Mouse (Mus musculus) heart, embryonic 14.5 days (tissue): ENCODE data around the gene Kcnh2. TPM values are rescaled to one million over a fixed set of nuclear protein-coding genes. Genes with fewer than 3 reads are reported as not detected.

ENCODE experiments used
- ATAC-seq: fragments of 200-750 bp; cut with Nextera tagmentation; 2 replicates; pipeline ENCODE4 v1.8.0; 2017; ENCODE audit warnings: low read depth, moderate TSS enrichment; ENCODE audit not compliant: insufficient number of reproducible peaks, insufficient read depth, low FRiP score
- H3K27ac ChIP-seq, 2 experiments: fragments of 200-500 bp in 1 of 2; fragments of 300-500 bp in 1 of 2; sonication (generic) in 1 of 2; replicated peaks in 1 of 2; 2 replicates each; pipeline ENCODE4 v1.5.1; 2012 to 2014; ENCODE audit warnings: low read depth in 2 of 2, low read length in 2 of 2, control low read depth in 1 of 2, mild to moderate bottlenecking in 1 of 2, mixed read lengths in 1 of 2; ENCODE audit not compliant: control insufficient read depth in 1 of 2, insufficient read depth in 1 of 2
- H3K27me3 ChIP-seq: fragments of 300-500 bp; sonication (generic); 2 replicates; pipeline ENCODE4 v1.6.1; 2014; ENCODE audit warnings: mild to moderate bottlenecking, low read length, control low read depth; ENCODE audit not compliant: control insufficient read depth, insufficient read depth
- H3K36me3 ChIP-seq: fragments of 300-500 bp; sonication (generic); 2 replicates; pipeline ENCODE4 v1.6.1; 2014; ENCODE audit warnings: mild to moderate bottlenecking, control low read depth, low read length, mixed read lengths; ENCODE audit not compliant: control insufficient read depth, insufficient read depth
- H3K4me1 ChIP-seq, 2 experiments: fragments of 200-500 bp in 1 of 2; fragments of 300-500 bp in 1 of 2; sonication (generic) in 1 of 2; 2 replicates each; pipeline ENCODE4 v1.6.1; 2012 to 2014; ENCODE audit warnings: low read length in 2 of 2, control low read depth in 1 of 2, mixed read lengths in 1 of 2; ENCODE audit not compliant: control insufficient read depth in 2 of 2, insufficient read depth in 2 of 2
- H3K4me2 ChIP-seq: fragments of 300-500 bp; sonication (generic); 2 replicates; pipeline ENCODE4 v1.6.1; 2014; ENCODE audit warnings: mild to moderate bottlenecking, low read length
- H3K4me3 ChIP-seq, 2 experiments: fragments of 200-500 bp in 1 of 2; fragments of 300-500 bp in 1 of 2; sonication (generic) in 1 of 2; 2 replicates each; pipeline ENCODE4 v1.5.1; 2012 to 2014; ENCODE audit warnings: low read length in 2 of 2, mild to moderate bottlenecking in 2 of 2, control low read depth in 1 of 2, low read depth in 1 of 2, moderate library complexity in 1 of 2; ENCODE audit not compliant: control insufficient read depth in 1 of 2, insufficient read depth in 1 of 2
- H3K9ac ChIP-seq: fragments of 300-500 bp; sonication (generic); 2 replicates; pipeline ENCODE4 v1.6.1; 2014; ENCODE audit warnings: mild to moderate bottlenecking, low read length
- H3K9me3 ChIP-seq: fragments of 300-500 bp; sonication (generic); 2 replicates; pipeline ENCODE4 v1.6.1; 2016; ENCODE audit warnings: low read length, control low read depth; ENCODE audit not compliant: control insufficient read depth
- whole genome bisulfite sequencing: fragments of 180-500 bp; shearing (Covaris S2); extraction: QIAGEN DNeasy Blood & Tissue Kit; methylation state at CpG from one replicate; pipeline ENCODE4 v1.1.7; 2014; 5-methylcytosine and 5-hydroxymethylcytosine counted together
- polyA plus RNA-seq: library from polyadenylated mRNA; unstranded; fragments of >200 nt; fragmentation: Nextera tagmentation; extraction: Ambion mirVana; gene quantifications from 2 replicates; pipeline ENCODE4 v1.2.1, GENCODE M21; 2014

Gene Kcnh2
- polyA plus RNA-seq, 1 experiment from 2014 or later: 32.9 TPM

GRCm38 (mm10) chr5:24270941-24271340 is 80.5 kb downstream of the Kcnh2 start:
- peaks cover 14% of the 10 kb centered on the region in 2 experiments; a peak in 3 of 4 replicates for H3K4me1 ChIP-seq
- WGBS: 74% methylated on average over 4 of the region's 4 CpGs
- no peak overlapping the region for H3K4me3 ChIP-seq
- no peak for ATAC-seq
- H3K4me2 ChIP-seq: no peak overlapping the region
- no peaks in the 10 kb centered on the region for H3K27me3 ChIP-seq
- H3K9ac ChIP-seq: no peak overlapping the region
- H3K9me3 ChIP-seq: no peaks in the 10 kb centered on the region
- no peak overlapping the region for H3K27ac ChIP-seq
- no peaks in the 10 kb centered on the region for H3K36me3 ChIP-seq

Other genes starting within 250 kb of the Kcnh2 start
- 15.2 and 17.1 TPM in 2 replicates for gene Nupl2, start 186.6 kb downstream of the Kcnh2 start, polyA plus RNA-seq
- gene Nos3, start 13.2 kb upstream of the Kcnh2 start, polyA plus RNA-seq: 27.7 and 28.2 TPM in 2 replicates
- 1.0 and 1.5 TPM in 2 replicates for gene Atg9b, start 40.5 kb upstream of the Kcnh2 start, polyA plus RNA-seq
- 52.7 and 56.1 TPM in 2 replicates for gene Abcb8, start 42.1 kb upstream of the Kcnh2 start, polyA plus RNA-seq
- gene Asic3, start 61.8 kb upstream of the Kcnh2 start, polyA plus RNA-seq: 0.12 TPM in 1 of 2 replicates, not detected in the other
- gene Cdk5, start 71.9 kb upstream of the Kcnh2 start, polyA plus RNA-seq: 28.6 and 31.0 TPM in 2 replicates
- 18.7 and 20.4 TPM in 2 replicates for gene Slc4a2, start 72.2 kb upstream of the Kcnh2 start, polyA plus RNA-seq
- gene Fastk, start 93.7 kb upstream of the Kcnh2 start, polyA plus RNA-seq: 157 and 181 TPM in 2 replicates
- 18.3 and 20.5 TPM in 2 replicates for gene Tmub1, start 96.2 kb upstream of the Kcnh2 start, polyA plus RNA-seq
- gene Agap3, start 100.6 kb upstream of the Kcnh2 start, polyA plus RNA-seq: 36.7 and 38.7 TPM in 2 replicates
- 0.05 and 0.07 TPM in 2 replicates for gene Gbx1, start 175.6 kb upstream of the Kcnh2 start, polyA plus RNA-seq
- gene Asb10, start 189.4 kb upstream of the Kcnh2 start, polyA plus RNA-seq: 5.0 and 6.3 TPM in 2 replicates
- not detected in 2 replicates for gene 4931409K22Rik, start 205.2 kb upstream of the Kcnh2 start, polyA plus RNA-seq
- gene Abcf2, start 225.9 kb upstream of the Kcnh2 start, polyA plus RNA-seq: 57.4 and 60.8 TPM in 2 replicates
- gene Chpf2, start 235.1 kb upstream of the Kcnh2 start, polyA plus RNA-seq: 8.6 and 8.9 TPM in 2 replicates